Mouse (Mus musculus) kidney, postnatal 14 days (tissue): ENCODE results near the gene Arhgap25.
"Not testable (repeated sequence)": the region's sequence is repeated elsewhere in the genome, so short reads cannot be mapped to it uniquely, and the experiment has no call there.

Source experiments
- DNase-seq: peaks from one replicate; pipeline ENCODE4 v3.0.0; 2022; ENCODE audit warnings: mixed read lengths

Gene Arhgap25

GRCm38 (mm10) chr6:87502831-87503286, 30.2 kb downstream of the Arhgap25 start:
- no peak for DNase-seq

GRCm38 (mm10) chr6:87502411-87502810, 30.6 kb downstream of the Arhgap25 start:
- no peak for DNase-seq

- DNase-seq = no peak
Observed at GRCm38 (mm10) chr6:87500696-87501095, 32.4 kb downstream of the Arhgap25 start.

GRCm38 (mm10) chr6:87499791-87500190, 33.3 kb downstream of the Arhgap25 start:
- DNase-seq = no peak

- peak; percentile 60 for DNase-seq
Observed at GRCm38 (mm10) chr6:87496143-87496542, 36.9 kb downstream of the Arhgap25 start.

- DNase-seq = peak; percentile 28
Observed at GRCm38 (mm10) chr6:87494339-87494738, 38.7 kb downstream of the Arhgap25 start.

GRCm38 (mm10) chr6:87487657-87488426, 45.2 kb downstream of the Arhgap25 start:
- DNase-seq = peak; percentile 20

GRCm38 (mm10) chr6:87484806-87485205, 48.3 kb downstream of the Arhgap25 start:
- no peak for DNase-seq

- DNase-seq = no peak
Observed at GRCm38 (mm10) chr6:87483900-87484289, 49.2 kb downstream of the Arhgap25 start.

- DNase-seq = no peak
Observed at GRCm38 (mm10) chr6:87483224-87483899, 49.7 kb downstream of the Arhgap25 start.

GRCm38 (mm10) chr6:87479291-87479999, 53.6 kb downstream of the Arhgap25 start:
- no peak for DNase-seq

- DNase-seq = no peak
Observed at GRCm38 (mm10) chr6:87478847-87479246, 54.2 kb downstream of the Arhgap25 start.

- no peak for DNase-seq
Observed at GRCm38 (mm10) chr6:87475223-87475622, 57.8 kb downstream of the Arhgap25 start.

GRCm38 (mm10) chr6:87470098-87470497, 63.0 kb downstream of the Arhgap25 start:
- not testable (repeated sequence) for DNase-seq

GRCm38 (mm10) chr6:87468372-87468771, 64.7 kb downstream of the Arhgap25 start:
- no peak for DNase-seq

GRCm38 (mm10) chr6:87467373-87467772, 65.7 kb downstream of the Arhgap25 start:
- DNase-seq = no peak

GRCm38 (mm10) chr6:87466221-87466620, 66.8 kb downstream of the Arhgap25 start:
- DNase-seq = peak; percentile 73

- no peak for DNase-seq
Observed at GRCm38 (mm10) chr6:87455507-87455906, 77.6 kb downstream of the Arhgap25 start.

GRCm38 (mm10) chr6:87451771-87452170, 81.3 kb downstream of the Arhgap25 start:
- DNase-seq = peak; percentile 33

GRCm38 (mm10) chr6:87451016-87451415, 82.0 kb downstream of the Arhgap25 start:
- DNase-seq = peak; percentile 58

- no peak for DNase-seq
Observed at GRCm38 (mm10) chr6:87449534-87449933, 83.5 kb downstream of the Arhgap25 start.

- no peak for DNase-seq
Observed at GRCm38 (mm10) chr6:87447217-87447616, 85.8 kb downstream of the Arhgap25 start.

- DNase-seq = no peak
Observed at GRCm38 (mm10) chr6:87445222-87445621, 87.8 kb downstream of the Arhgap25 start.
